Mouse (Mus musculus) kidney, postnatal 0 days (tissue): ENCODE data around the gene Adamtsl3. TPM values are rescaled to one million over a fixed set of nuclear protein-coding genes. Genes with fewer than 3 reads are reported as not detected.
A peak's percentile ranks its signal among the peaks of the same experiment; 100 is the strongest.

ENCODE experiments used
- ATAC-seq: fragments of 200-750 bp; cut with Nextera tagmentation; replicated peaks from 2 replicates; pipeline ENCODE4 v1.8.0; 2017; ENCODE audit warnings: low read depth, moderate number of reproducible peaks, moderate TSS enrichment, moderate library complexity; ENCODE audit not compliant: low FRiP score
- DNase-seq: peaks from one replicate; pipeline ENCODE4 v3.0.0-alpha.2; 2016; ENCODE audit warnings: low spot score
- H3K27ac ChIP-seq: fragments of 300-500 bp; sonication (generic); 2 replicates; pipeline ENCODE4 v1.5.1; 2014; ENCODE audit warnings: mild to moderate bottlenecking
- H3K27me3 ChIP-seq: fragments of 300-500 bp; sonication (generic); 2 replicates; pipeline ENCODE4 v1.6.1; 2014; ENCODE audit warnings: low read length, mixed read lengths; ENCODE audit not compliant: insufficient read depth
- H3K36me3 ChIP-seq: fragments of 300-500 bp; sonication (generic); 2 replicates; pipeline ENCODE4 v1.6.1; 2014; ENCODE audit warnings: low read length, mixed read lengths; ENCODE audit not compliant: insufficient read depth
- H3K4me1 ChIP-seq: fragments of 300-500 bp; sonication (generic); replicated peaks from 2 replicates; pipeline ENCODE4 v1.6.1; 2014; ENCODE audit warnings: antibody characterized with exemption, low read length, mixed read lengths; ENCODE audit not compliant: insufficient read depth
- H3K4me2 ChIP-seq: fragments of 300-500 bp; sonication (generic); 2 replicates; pipeline ENCODE4 v1.6.1; 2014; ENCODE audit warnings: mild to moderate bottlenecking, low read length, moderate library complexity, mixed read lengths
- H3K4me3 ChIP-seq: fragments of 300-500 bp; sonication (generic); replicated peaks from 2 replicates; pipeline ENCODE4 v1.5.1; 2014; ENCODE audit warnings: low read depth, low read length
- H3K9ac ChIP-seq: fragments of 300-500 bp; sonication (generic); 2 replicates; pipeline ENCODE4 v1.6.1; 2014; ENCODE audit warnings: low read depth, low read length
- H3K9me3 ChIP-seq: fragments of 300-500 bp; sonication (generic); replicated peaks from 2 replicates; pipeline ENCODE4 v1.6.1; 2016; ENCODE audit warnings: low read length, inconsistent platforms, mixed read lengths
- CTCF ChIP-seq: IDR thresholded peaks from 2 replicates; pipeline ENCODE4 v1.5.1; 2016; ENCODE audit warnings: antibody characterized with exemption, low read depth, mild to moderate bottlenecking, moderate library complexity
- WGBS: fragments of 180-500 bp; shearing (Covaris S2); extraction: QIAGEN DNeasy Blood & Tissue Kit; methylation state at CpG from one replicate; pipeline ENCODE4 v1.1.7; 2014; 5-methylcytosine and 5-hydroxymethylcytosine counted together
- polyA plus RNA-seq: library from polyadenylated mRNA; unstranded; fragments of >200 nt; fragmentation: Nextera tagmentation; extraction: Ambion mirVana; gene quantifications from 2 replicates; pipeline ENCODE4 v1.2.1, GENCODE M21; 2015

The Adamtsl3 gene
- polyA plus RNA-seq, result 0.47 and 0.65 TPM in 2 replicates

DNA sequence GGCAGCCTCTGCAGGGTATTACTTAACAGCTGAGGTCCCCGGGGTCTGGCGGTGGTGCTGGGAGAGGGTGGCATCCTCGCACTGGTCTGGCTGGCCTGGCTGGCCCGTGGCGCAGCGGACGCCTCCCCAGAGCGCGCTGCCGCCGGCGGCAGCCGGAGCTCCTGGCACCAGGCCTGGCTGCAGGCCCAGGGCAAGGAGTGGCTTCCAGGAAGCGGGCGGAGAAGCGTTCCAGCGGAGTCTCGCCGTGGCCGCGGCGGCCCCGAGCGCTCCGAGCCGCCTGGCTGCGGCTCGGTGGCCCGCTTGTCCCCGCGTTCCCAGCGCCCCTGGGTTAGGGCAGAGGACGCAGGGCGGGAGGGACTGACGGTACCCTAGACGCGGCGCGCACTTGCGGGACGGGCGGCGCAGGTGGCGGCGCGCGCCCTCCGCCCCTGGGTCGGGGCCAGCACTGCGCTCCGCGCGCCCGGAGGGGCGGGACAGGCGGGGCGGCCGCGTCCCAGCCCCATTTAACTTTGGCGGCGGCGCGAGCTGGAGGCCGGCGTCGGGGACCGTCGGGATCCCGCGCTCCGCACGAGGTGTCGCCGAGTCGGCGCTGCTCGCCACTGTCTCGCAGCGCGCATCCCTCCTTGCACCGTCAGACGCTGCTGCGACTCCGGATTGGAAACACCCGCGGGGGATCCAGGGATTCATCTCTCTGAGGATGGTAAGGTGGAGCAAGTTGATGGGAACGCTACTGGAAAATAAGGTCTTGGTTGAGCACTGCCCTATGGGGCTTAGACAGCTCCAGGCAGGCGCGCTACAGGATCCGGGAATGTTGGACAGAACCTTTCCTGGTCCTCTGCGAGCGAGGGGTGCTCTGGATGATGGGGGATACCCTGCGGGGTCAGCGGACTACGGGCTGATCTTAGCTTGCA, at the start of gene Adamtsl3:
Gene Adamtsl3 (plus strand): TSS at position 484 of the 911 bp plus-strand sequence.
- ATAC-seq (peak; percentile 55; the same call in 1 of the 2 replicates), DNase-seq (peak; percentile 28)
- TF ChIP-seq CTCF, result no peak
- H3K4me3 ChIP-seq, result peak within 1 kb of the TSS; percentile 45
- peaks cover 32% of the 10 kb centered on the region for H3K27me3 ChIP-seq
- H3K27ac ChIP-seq, result no peak within 1 kb of the TSS
- H3K9me3 ChIP-seq, result no peaks in the 10 kb centered on the region
- peak within 1 kb of the TSS; percentile 77 for H3K4me2 ChIP-seq
- H3K9ac ChIP-seq, result peak within 1 kb of the TSS; percentile 27; the same call in 1 of the 2 replicates
- H3K4me1 ChIP-seq, result 0 out of 2 replicates have a peak, but pooled peaks cover 3% of the 10 kb centered on the region
- H3K36me3 ChIP-seq, result no peaks in the 10 kb centered on the region
- under 1% methylated on average over 79 of the region's 95 CpGs for WGBS

DNA sequence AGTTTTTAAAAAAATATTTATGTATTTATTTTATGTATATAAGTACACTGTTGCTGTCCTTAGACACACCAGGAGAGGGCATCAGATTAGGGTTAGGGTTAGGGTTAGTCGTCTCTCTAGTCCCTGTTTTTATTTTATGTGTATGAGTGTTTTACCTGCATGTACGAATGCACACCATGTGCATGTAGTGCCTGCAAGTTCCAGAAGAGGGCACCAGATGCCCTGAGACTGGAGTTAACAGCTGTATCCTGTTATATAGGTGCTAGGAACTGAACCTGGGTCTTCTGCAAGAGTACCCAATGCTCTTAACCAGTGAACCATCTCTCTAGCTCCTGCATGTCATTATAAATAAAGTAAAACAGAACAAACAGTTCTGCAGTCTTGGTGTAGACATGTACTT, 48.3 kb upstream of the Adamtsl3 start:
- no peak overlapping the region for H3K4me2 ChIP-seq
- DNase-seq (no peak), ATAC-seq (no peak)
- no peaks in the 10 kb centered on the region for H3K27me3 ChIP-seq
- no peak overlapping the region for H3K27ac ChIP-seq
- peak; percentile 26; the same call in 1 of the 2 replicates for TF ChIP-seq CTCF
- H3K36me3 ChIP-seq, result no peaks in the 10 kb centered on the region
- WGBS, result 93% methylated on average over 2 of the region's 2 CpGs
- no peaks in the 10 kb centered on the region for H3K4me1 ChIP-seq
- H3K4me3 ChIP-seq, result no peak overlapping the region
- H3K9ac ChIP-seq, result no peak overlapping the region
- no peaks in the 10 kb centered on the region for H3K9me3 ChIP-seq

GRCm38 (mm10) chr7:82293441-82293840, 42.1 kb upstream of the Adamtsl3 start:
- Histone ChIP-seq H3K36me3 (no peaks in the 10 kb centered on the region), H3K4me3 (no peak overlapping the region), H3K9me3 (no peaks in the 10 kb centered on the region), H3K27me3 (no peaks in the 10 kb centered on the region), H3K4me2 (no peak overlapping the region), H3K27ac (no peak overlapping the region), H3K9ac (no peak overlapping the region), H3K4me1 (no peaks in the 10 kb centered on the region)
- no peak for TF ChIP-seq CTCF
- ATAC-seq, result no peak
- no peak for DNase-seq
- WGBS, result 72% methylated on average over 7 of the region's 7 CpGs

DNA sequence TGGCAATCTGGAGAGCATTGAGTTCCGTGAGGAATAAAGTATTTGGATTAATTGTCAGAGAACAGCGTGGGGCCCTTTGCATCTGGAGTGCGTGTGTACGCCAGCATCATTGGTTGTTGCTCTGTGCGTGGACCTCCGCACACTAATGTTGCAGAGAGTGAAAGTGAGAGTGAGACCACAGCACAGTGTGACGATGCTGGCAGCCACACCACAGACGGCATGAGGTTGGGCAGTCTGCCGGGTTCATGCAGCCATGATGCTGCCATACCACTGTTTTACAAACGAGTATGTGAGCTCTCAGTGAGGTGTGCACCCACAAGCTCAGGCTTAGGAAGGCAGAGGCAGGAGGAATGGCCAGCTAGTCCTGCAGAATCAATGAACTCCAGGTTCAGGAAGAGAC, 41.4 kb upstream of the Adamtsl3 start:
- H3K4me2 ChIP-seq, result no peak overlapping the region
- TF ChIP-seq CTCF, result no peak
- no peak overlapping the region for H3K4me3 ChIP-seq

DNA sequence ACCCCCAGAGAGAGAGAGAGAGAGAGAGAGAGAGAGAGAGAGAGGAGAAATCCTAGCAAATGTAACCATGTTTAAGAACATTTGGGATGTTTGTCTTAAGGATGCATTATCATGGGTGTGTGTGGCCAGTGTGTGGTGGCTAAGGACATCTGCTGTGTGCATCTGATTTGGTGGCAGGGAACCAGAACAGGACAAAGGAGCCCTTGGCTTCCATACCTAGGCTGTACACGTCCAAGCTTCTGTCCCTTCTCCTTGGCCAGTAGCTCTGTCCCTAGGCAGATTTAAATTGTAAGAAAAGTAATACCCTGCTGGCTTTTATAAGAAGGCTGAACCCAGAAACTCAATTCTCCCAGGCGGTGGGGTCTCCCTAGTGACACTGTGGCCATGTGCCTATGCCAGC, 40.9 kb upstream of the Adamtsl3 start:
- H3K27me3 ChIP-seq, result no peaks in the 10 kb centered on the region
- no peak for TF ChIP-seq CTCF
- H3K4me1 ChIP-seq, result no peaks in the 10 kb centered on the region
- H3K9ac ChIP-seq, result no peak overlapping the region
- H3K4me2 ChIP-seq, result no peak overlapping the region
- DNase-seq (no peak), ATAC-seq (no peak)
- WGBS, result 64% methylated on average over 2 of the region's 2 CpGs
- H3K27ac ChIP-seq, result no peak overlapping the region
- H3K36me3 ChIP-seq, result no peaks in the 10 kb centered on the region
- no peaks in the 10 kb centered on the region for H3K9me3 ChIP-seq
- H3K4me3 ChIP-seq, result no peak overlapping the region

More for the DNA sequence above, 41.4 kb upstream of the Adamtsl3 start:
- no peaks in the 10 kb centered on the region for H3K4me1 ChIP-seq
- H3K36me3 ChIP-seq, result no peaks in the 10 kb centered on the region
- H3K27ac ChIP-seq, result no peak overlapping the region
- H3K9ac ChIP-seq, result no peak overlapping the region
- H3K9me3 ChIP-seq, result no peaks in the 10 kb centered on the region
- ATAC-seq (no peak), DNase-seq (no peak)
- WGBS, result 85% methylated on average over 10 of the region's 10 CpGs
- H3K27me3 ChIP-seq, result no peaks in the 10 kb centered on the region

GRCm38 (mm10) chr7:82308398-82308797, 27.1 kb upstream of the Adamtsl3 start:
- H3K27me3 ChIP-seq, result no peaks in the 10 kb centered on the region
- H3K4me2 ChIP-seq, result no peak overlapping the region
- no peak overlapping the region for H3K27ac ChIP-seq
- H3K9ac ChIP-seq, result no peak overlapping the region
- H3K4me1 ChIP-seq, result no peaks in the 10 kb centered on the region
- H3K9me3 ChIP-seq, result no peaks in the 10 kb centered on the region
- no peaks in the 10 kb centered on the region for H3K36me3 ChIP-seq
- H3K4me3 ChIP-seq, result no peak overlapping the region
- no peak for TF ChIP-seq CTCF
- ATAC-seq (no peak), DNase-seq (no peak)
- WGBS, result 80% methylated on average over 4 of the region's 4 CpGs
